Mouse (Mus musculus) layer of hippocampus, adult 9-10 months (tissue): Measurements from ENCODE around the gene Agr2.

Experiments
- DNase-seq: peaks from one replicate; pipeline ENCODE4 v3.0.0; 2022; ENCODE audit warnings: low spot score

The Agr2 gene

GRCm38 (mm10) chr12:36026126-36026525 lies 33.4 kb downstream of the Agr2 start:
- DNase-seq = no peak

GRCm38 (mm10) chr12:36027171-36027570 lies 34.5 kb downstream of the Agr2 start:
- DNase-seq = no peak

- DNase-seq = no peak
Measured at GRCm38 (mm10) chr12:36028968-36029645, 36.4 kb downstream of the Agr2 start.

GRCm38 (mm10) chr12:36029687-36030086 lies 37.0 kb downstream of the Agr2 start:
- DNase-seq = no peak

- DNase-seq = no peak
Measured at GRCm38 (mm10) chr12:36030660-36031363, 38.1 kb downstream of the Agr2 start.

- no peak for DNase-seq
Measured at GRCm38 (mm10) chr12:36032419-36032818, 39.7 kb downstream of the Agr2 start.

GRCm38 (mm10) chr12:36035501-36035900 lies 42.8 kb downstream of the Agr2 start:
- DNase-seq = no peak

GRCm38 (mm10) chr12:36036121-36036520 lies 43.4 kb downstream of the Agr2 start:
- no peak for DNase-seq

- no peak for DNase-seq
Measured at GRCm38 (mm10) chr12:36036776-36037175, 44.1 kb downstream of the Agr2 start.

- DNase-seq = no peak
Measured at GRCm38 (mm10) chr12:36039541-36040084, 46.9 kb downstream of the Agr2 start.

- no peak for DNase-seq
Measured at GRCm38 (mm10) chr12:36040571-36041280, 48.0 kb downstream of the Agr2 start.

- DNase-seq = no peak
Measured at GRCm38 (mm10) chr12:36041281-36041589, 48.5 kb downstream of the Agr2 start.

GRCm38 (mm10) chr12:36041703-36042347 lies 49.1 kb downstream of the Agr2 start:
- no peak for DNase-seq

- peak; percentile 75 for DNase-seq
Measured at GRCm38 (mm10) chr12:36042348-36042778, 49.7 kb downstream of the Agr2 start, which contains the start of gene Tspan13. TSS of gene Tspan13 (minus strand) at chr12:36042500.

- DNase-seq = no peak
Measured at GRCm38 (mm10) chr12:36044691-36045090, 52.0 kb downstream of the Agr2 start.

- DNase-seq = no peak
Measured at GRCm38 (mm10) chr12:36046196-36046595, 53.5 kb downstream of the Agr2 start.

- no peak for DNase-seq
Measured at GRCm38 (mm10) chr12:36047593-36047992, 54.9 kb downstream of the Agr2 start.

GRCm38 (mm10) chr12:36050276-36050675 lies 57.6 kb downstream of the Agr2 start:
- no peak for DNase-seq
